Mouse (Mus musculus): Measurements from ENCODE around the gene Card9.

Card9 gene

DNA sequence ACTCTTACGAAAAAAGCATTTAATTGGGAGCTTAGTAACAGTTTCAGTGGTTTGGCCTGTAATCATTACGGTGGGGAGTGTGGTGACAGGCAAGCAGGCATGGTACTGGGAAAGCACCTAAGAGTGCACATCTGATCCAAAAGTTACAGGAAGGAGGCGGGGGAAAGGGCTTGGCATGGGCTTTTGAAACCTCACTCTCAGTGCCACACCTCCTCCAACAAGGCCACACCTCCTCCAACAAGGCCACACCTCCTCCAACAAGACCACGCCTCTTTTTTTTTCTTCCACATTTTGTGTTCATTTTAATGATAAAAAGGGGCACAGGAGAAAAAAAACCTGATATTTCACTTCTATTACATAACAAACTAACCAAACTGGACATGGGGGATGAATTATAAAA is 32.9 kb downstream of the Card9 start:
- DNase-seq (ENCODE audit: low read depth, low spot score) = peak; percentile 42

DNA sequence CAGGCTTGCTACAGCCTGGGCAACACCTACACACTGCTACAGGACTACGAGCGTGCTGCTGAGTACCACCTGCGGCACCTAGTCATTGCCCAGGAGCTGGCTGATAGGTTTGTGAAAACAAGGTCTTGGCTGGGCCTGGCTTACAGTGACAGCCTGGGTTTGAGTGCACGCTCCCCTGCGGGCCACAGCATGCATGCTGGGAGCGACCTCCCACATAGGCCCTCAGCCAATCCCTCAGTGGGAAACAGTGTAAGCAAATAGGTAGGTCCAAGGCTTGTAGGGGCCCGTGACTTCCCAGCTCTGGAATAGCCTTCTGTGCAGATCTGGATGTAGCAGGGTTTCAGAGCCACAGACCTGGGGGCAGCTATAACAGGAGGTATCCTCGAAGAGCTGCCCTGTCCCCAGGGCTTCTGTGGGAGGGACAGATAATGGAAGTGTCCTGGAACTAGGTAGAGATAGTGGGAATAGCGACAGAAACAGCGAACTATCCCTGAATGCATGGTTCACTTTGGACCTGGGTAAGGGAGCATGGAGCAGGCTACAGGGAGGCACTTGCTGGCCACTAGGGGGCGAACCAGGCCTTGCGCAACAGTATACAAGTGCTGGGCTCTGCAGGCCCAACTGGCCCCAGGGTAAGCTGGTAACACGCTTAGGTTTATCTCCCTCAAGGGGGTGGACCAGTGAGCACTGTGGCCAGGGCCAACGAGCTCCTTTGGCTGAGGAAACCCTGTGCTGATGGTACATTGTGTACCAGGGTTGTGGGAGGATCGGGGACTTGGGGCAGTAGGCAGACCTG is 35.1 kb downstream of the Card9 start:
- peak; percentile 82 for DNase-seq (ENCODE audit: low read depth, low spot score)

DNA sequence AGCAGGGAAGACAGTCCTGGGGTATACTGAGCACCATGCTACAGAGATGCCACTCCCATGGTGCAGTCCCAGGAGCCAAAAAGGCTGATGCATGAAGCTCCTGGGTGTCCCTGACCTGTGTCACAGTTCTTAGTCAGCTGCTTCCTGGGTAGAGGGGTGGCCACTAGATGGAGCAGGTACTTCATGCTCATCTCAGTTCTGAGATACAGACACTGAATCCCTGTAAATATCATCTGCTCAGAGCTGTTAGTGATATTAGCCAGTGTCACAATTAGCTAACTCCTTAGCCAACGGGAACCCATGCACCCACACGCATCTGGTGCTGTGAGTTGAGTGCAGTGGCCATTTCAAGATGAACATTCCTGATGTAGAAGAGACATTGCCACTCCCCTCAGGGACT is 35.8 kb downstream of the Card9 start:
- peak; percentile 53 for DNase-seq (ENCODE audit: low read depth, low spot score)

DNA sequence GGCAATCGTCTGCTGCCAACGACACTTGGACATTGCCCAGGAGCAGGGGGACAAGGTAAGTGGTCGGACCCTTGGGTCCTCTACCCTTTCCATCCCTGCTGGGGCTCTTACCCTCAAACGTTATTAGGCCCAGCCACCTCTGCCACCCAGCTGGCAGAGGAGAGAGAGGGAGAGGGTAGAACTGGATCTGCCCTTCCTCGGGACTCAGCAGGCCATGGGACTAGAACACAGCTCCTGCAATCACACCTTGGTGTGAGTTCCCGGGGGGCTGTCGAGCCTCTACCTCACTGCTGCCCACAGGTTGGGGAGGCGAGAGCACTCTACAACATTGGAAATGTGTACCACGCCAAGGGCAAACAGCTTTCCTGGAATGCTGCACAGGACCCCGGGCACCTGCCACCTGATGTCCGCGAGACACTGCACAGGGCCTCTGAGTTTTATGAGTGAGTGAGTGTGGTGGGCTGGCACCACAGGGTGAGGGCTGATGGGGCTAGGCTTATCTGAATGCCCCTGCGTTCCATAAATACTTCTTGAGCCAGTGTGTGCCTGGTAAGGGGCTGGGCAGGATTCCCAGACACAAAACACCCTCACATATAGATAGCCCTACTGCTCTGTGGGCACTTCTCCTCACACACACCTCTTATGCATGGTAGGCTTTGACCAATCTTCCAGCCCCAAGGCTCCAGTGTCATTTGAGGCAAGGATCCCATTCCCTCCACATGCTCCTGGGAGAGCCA is 37.0 kb downstream of the Card9 start:
- no peak for DNase-seq (ENCODE audit: low read depth, low spot score)

DNA sequence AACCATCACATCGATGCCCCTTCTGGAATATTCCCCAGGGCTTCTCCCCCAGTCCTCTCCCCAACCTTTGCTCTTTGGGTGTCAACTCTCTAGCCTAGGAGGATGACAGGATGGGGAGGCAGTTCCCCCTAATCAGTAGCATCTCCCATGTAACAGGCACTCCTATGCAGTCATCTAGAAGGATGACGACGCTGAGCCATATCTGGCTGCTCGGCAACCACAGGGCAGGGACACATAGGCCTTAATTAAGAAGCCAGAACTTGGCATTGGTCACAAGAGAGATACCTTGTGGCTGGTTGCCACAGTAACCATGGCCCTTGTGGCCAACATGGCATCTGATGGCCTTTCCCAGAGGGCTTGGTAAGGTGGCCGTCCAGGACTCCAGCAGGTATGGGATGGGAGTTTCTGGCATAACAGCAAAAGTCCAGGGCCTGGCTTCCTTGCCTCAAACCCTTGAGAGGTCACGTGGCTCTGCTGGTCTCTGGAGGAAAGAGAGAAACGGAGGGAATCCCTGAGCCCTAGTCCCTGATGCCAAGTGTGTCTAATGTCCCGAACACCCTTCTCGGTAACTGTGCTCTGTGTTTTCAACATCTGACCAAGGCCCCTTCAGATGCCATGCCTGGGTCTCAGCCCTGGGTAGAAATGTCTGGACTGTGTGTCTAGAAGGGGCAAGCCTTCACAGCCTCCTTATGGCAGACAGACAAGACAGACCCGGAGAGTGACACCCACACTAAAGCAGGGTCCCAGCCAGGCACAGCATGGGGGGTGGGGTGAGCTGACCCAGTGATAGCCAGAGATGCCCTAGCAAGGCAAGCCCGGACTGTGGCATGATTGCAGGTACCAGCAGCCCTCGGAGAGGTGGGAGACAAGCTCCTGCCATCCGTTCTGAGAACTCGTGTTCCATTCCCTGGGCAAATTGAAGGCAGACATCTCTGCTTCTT is 40.2 kb downstream of the Card9 start:
- no peak for DNase-seq (ENCODE audit: low read depth, low spot score)

DNA sequence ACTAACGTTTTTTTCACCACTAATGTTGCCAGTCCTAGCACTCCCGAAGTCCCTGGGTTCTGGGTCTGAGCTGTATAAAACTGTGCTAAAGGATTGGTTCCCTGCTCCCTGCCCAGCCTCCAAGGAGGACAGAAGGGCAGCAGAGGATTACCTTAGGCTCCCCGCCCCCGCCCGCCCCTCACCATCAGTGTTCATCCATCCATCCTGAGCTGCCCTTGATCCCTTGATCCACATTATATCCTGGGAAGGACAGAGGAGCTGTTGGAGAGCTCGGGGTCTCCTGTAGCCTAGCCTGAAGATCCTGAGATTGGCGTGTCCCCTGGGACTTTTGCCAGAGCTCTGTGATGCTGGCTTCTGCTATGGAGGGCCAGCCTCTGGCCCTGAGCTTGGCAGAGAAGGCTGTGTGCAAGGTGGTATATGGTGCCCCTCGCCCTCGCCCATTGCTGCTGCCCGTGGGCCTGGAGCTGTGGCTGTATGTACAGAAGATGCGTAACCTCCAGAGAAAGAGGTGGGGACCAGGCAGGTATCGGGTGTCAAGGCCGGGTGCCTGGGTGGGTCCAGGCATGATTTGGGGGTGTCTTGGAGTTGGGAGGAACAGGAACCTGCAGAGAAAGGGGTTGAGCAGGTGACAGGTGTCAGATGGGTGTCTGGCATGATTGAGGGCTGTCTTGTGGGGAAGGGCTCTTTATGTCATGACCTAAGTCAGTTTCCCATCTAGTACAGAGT is 41.0 kb downstream of the Card9 start:
- DNase-seq (ENCODE audit: low read depth, low spot score) = no peak

DNA sequence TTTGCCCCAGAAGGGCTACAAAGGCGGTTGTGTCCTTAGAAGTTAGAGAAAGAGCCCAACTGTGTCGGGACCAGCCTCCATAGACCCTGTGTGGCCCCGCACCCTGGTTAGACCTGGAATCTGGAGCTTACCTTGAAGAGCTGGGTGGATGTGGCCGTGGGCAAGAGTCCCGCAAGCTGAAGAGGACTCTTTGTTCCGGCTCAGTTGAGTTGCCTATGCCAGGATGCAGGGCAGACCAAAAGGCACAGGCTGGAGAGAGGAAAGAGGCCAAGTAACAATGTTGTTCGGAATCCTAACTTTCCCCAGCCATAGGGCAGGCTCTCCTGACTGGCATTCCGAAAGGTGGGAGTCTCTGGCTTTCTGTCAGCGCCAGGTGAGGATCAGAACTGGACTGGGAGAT is 41.6 kb downstream of the Card9 start:
- no peak for DNase-seq (ENCODE audit: low read depth, low spot score)

DNA sequence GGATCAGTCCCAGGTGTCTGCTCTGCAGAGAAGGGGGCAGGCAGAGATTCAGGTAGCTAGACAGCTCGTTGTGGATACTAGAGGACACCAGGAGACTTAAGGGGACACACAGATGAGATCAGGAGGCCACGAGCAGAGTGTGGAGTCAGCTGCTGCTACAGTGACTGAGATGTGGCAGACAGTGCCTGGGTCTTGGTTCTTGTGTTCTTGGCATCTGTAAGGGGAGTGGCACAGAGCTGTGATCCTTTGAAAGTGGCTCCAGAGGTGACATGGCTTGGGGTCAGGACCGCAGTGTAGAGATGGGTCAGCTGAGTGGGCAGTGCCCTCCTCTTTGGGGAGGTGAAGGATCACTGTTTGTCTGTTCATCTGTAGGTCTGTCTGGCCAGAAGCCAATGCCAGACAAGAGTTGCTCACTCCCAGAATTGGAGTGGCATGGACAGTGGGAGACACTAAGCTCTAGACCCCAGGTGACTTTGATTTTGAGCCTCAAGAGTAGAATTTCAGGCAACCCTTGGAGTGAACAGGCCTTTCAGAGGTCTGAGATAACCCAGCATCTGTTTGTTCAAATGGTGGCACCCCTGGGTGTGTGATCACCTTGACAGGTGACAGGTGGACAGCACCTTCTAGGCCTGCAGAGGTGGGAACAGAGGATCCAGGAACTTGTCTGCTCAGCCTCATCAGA is 42.6 kb downstream of the Card9 start:
- no peak for DNase-seq (ENCODE audit: low read depth, low spot score)

DNA sequence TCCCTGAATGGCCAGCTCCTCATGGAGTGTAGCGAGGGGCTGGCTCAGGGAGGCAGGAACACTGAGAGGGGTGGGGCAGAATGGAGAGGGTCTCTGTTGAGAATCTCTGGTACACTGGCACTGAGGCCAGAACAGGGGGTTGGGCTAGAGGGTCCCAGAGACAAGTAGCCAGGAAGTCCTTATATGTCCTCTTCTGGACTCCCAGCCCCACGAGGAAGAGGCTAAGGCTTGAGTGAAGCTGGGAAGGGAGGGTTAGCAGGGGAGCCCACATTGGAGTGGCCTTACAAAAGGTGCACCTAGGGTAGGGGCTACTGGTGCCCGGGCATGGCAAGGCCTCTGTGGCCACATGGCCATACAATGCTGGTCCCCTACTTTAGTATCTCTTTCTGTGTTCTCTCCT is 43.3 kb downstream of the Card9 start:
- DNase-seq (ENCODE audit: low read depth, low spot score) = no peak

DNA sequence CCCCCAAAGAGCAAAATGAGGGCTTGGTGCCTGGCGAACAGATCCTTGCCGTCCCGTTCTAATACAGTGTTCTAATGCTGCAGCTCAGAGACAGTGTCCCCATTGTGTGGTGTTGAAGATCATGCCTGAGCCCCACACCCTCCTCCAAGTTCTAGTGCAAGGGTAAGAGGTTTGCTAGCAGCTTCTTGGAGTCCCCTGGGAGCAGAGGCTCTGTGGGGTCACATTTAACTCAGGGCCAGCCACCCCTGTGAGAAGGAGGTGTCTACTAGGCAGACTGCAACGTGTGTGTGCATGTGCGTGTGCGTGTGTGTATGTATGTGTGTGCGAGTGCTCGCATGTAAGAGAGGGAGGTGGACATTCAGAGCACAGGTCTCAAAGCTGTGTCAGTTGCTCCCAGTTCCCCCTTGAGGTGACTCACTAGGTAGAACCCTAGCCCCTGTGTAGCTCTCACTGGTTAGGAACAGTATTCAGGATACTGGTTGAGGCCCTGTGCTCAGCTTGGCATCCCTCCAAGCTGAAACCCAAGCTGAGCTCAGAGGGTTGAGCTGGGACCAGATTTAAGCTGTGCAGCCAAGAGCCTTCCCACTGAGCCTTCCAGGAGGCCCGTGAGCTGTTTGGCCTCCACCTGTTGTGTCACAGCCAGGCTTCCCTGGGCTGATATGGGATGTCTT is 44.0 kb downstream of the Card9 start:
- no peak for DNase-seq (ENCODE audit: low read depth, low spot score)

DNA sequence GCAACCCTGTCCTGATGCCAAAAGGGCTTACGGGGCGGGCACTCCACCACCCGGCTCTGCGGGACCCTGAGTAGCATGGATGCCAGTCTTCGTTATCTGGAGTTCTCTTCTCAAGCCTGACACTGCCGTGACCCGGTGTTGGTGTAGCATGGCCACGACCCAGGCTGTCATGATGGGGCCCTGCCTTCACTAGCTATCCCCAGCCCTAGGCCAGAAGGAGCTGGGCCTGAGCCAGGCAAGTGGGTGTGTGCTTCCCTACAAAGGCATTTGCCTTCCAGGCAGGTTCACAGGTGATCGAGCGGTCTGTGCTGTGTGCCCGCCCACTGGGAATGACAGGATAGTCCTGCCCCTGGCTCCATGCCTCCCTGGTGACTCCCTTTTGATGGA is 44.8 kb downstream of the Card9 start:
- peak; percentile 25 for DNase-seq (ENCODE audit: low read depth, low spot score)

DNA sequence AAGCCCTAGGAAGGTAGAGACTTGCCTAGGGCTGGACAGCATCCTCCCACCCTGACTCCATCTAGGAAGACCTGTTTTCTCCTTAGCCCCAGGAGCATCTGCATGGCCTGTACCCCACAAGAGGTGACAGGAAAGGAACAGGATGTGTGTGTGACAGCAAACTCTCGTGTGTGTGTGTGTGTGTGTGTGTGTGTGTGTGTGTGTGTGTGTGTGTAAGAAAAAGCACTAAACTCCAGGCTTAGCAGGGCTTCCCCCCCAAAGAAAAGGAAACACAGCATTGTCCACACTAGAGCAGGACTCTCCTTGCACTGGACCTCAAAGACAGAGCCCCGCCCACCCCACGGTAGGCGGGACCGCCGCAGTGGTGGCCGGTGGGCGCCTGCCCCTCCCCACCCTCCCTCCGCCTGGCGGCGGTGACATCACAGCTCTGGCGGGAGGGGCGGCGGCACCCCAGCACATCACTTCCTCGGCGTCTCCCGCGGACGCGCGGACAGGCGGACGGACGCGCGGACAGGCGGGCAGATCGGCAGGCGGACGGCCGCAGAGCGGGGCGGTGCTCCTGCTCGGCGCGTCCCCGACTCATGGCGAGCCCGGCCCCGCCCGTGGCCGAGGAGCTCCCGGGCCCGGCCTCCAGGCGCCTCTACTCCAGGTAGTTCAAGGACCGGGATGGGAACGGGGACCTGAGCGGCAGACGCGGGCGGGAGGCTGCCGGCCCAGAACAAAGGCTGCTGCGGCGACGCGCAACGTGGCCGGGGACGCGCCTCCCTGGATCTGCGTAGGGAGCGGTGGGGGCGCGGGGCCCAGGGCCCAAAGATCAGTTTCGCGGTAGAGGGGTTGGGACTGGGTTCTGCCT is 45.4 kb downstream of the Card9 start, which contains the start of gene Gpsm1:
Gene Gpsm1 (plus strand): TSS at position 444 of the 853 bp plus-strand sequence.
- DNase-seq (ENCODE audit: low read depth, low spot score) = no peak

DNA sequence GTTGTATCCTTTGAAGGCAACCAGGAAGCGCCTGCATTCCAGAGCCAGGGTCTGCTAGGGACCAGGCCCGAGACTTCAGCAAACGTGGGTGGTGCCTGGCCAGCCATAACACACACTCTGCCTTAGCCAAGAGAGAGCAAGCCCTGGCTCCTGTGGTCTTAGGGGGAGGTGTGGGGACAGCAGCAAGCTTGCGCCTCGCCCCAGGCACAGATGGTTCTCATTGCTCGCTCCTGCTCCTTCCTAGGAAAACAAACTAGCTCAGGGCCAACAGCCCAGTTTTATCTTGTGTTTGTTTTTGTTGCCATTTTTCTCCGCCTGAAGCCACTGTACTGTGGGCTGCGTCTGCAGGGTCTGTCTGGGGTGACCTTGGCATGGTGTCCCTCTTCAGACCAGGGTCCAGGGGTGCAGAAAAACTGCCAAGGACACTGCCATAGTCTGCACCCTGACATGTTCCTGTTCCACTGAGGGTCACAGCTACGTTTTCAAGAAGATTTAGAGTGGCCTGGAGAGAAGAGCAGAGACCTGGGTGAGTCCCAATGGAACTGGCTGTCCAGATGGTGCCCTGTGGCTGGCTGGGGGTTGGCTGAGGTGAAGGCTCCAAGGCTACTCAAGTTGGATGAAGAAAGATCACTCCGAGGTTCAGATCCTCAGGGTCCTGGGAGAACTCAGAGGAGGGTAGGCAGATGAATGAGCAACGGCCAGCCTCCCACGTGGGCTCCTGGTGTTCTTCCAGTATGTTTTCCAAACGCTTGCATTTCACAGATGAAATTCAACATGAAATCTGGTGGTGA is 46.2 kb downstream of the Card9 start:
- DNase-seq (ENCODE audit: low read depth, low spot score) = no peak

DNA sequence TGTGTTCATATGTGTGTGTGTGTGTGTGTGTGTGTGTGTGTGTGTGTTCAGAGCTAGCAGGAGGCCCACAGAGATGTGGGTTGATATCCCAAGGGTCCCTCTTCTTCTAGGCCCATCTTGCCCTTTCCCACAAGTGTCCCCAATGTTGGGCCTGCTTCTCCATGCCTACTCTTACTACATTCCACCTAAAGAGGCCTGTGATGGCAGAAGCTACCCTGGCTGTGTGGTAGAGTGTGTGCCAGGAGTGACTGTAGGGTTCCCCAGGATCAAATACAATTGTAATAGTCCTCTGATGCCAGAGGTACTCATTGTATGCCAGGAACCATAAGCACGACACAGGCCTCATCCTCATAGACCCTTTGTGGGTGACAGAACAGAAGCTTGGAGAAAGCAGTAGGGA is 47.3 kb downstream of the Card9 start:
- DNase-seq (ENCODE audit: low read depth, low spot score) = no peak

DNA sequence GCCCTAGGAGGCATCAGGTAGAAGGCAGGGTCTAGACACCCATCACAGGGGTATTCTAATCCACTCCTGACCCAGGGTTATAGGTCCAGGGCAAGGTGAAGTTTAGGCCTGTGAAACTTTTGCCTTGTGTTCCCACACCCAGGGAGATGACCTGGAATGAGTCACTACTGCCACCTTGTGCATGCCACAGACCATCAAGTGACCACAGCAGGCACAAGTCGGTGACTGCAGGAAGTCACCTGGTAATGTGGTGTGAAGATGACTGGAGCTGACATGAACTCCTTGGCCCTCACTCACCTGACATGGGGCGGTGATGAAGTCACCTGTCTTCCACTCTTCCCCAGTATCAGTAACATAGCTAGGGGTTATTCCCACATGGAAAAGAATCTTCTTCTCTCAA is 47.9 kb downstream of the Card9 start:
- DNase-seq (ENCODE audit: low read depth, low spot score) = no peak

DNA sequence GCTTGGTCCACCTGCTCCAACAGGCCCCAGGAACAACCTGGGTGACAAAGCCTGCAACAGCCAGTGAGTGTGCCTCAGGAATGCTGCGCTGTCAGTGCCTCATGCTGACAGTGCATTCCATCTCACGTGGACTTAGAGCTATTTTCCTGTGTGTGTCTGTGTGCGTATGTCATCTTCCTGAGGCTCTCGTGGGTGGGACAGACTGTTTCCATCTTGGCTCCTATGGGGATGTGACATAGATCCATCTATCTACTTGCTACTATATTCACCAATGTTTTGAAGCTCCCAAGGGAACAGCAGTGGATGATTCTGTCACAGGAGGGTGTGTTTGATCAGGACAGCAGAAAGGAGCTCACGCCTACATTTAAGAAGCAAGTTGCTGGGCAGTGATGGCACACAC is 48.8 kb downstream of the Card9 start:
- no peak for DNase-seq (ENCODE audit: low read depth, low spot score)

DNA sequence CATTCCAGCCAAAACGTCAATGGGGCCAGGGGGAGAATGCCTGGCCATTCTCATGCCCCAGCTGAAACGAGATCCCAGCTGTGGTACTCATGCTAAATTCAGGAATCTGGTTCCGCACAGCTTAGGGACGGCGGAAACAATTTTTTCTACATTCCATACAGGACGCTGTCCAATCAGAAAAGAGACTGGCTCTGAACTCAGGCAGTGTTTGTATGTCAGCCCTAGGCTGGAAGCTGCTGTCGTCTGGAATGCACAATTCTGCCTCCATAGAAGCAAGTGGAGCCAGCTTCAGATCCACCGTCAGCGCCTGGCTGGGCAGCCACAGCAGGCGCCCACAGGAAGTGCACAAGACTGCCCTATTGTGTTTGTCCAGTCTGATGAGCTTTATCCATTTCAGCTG is 51.0 kb downstream of the Card9 start:
- DNase-seq (ENCODE audit: low read depth, low spot score) = no peak

DNA sequence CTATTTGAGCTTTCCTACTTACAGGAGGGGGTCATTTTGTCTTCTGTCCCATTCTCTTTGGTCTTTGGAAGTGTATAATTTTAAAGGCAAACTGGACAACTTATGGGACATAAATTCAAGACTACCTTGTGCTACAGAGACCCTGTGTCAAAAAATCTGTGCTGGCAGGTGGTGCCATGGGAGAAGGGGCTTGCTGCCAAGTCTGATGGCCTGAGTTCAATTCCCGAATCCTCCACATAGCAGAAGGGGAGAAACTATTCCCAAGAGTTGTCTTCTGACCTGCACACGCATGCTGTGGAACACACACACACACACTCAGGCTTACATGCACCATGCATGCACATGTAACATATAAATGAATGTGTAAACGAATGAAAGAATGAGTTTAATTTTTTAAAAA is 54.0 kb downstream of the Card9 start:
- no peak for DNase-seq (ENCODE audit: low read depth, low spot score)

DNA sequence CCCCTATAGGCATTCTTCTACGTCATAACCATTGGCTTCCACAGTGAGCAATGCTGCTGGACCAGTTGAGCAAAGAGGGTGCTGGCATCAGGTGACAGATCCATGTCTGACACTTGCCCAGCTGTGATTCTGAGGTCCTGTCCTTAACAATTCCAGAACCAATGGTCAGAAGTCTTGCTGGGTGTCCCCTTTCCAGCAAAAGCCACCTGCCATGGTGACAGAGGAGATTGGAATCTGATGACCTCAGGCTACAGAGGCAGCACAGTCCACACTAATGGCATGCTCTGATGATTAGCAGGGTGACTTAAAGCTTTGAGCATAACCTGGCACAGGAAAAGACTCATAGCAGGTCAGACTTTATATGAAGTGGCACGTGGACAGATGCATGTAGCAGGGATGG is 55.2 kb downstream of the Card9 start:
- DNase-seq (ENCODE audit: low read depth, low spot score) = no peak
